Mouse (Mus musculus): ENCODE data around the gene Sept3.
A peak's percentile ranks its signal among the peaks of the same experiment; 100 is the strongest.

Sept3 gene

GRCm38 (mm10) chr15:82339634-82340254 lies 65.1 kb downstream of the Sept3 start:
- no peak for DNase-seq (ENCODE audit: low spot score in 2 of 2)

GRCm38 (mm10) chr15:82340414-82341035 lies 65.8 kb downstream of the Sept3 start:
- no peak for DNase-seq (ENCODE audit: low spot score in 2 of 2)

GRCm38 (mm10) chr15:82341036-82341501 lies 66.4 kb downstream of the Sept3 start:
- peak; percentile 65 to 73 for DNase-seq (ENCODE audit: low spot score in 2 of 2)

- peak; percentile 55 to 75 for DNase-seq (ENCODE audit: low spot score in 2 of 2)
Measured at GRCm38 (mm10) chr15:82341675-82342542, 67.2 kb downstream of the Sept3 start.

GRCm38 (mm10) chr15:82342543-82342935 lies 67.8 kb downstream of the Sept3 start:
- no peak for DNase-seq (ENCODE audit: low spot score in 2 of 2)

GRCm38 (mm10) chr15:82343368-82344287 lies 68.9 kb downstream of the Sept3 start:
- DNase-seq (ENCODE audit: low spot score in 2 of 2): no peak
